In genomic region chr1:139049075-139049474, GRCm38 (mm10) we compare ENCODE assay signal across 26 mouse cellular contexts.
DNase-seq lines count a peak whose midpoint lies in the region; ATAC-seq and TF ChIP-seq lines count a peak whose summit lies in the region.
"Had no signal": no experiment of that assay in that cellular context is flagged by ENCODE, and none has a peak within 500 bp of the region (broad histone marks: within the 10 kb centered on the region; RNA-seq: fewer than 3 reads in every experiment).

No protein-coding gene starts in this region.

- no peaks in the 10 kb centered on the region for H3K27me3 ChIP-seq in lung, embryonic 14.5 days (ENCODE audit: insufficient read depth, low read length)
- no peaks in the 10 kb centered on the region for H3K27me3 ChIP-seq in limb, embryonic 11.5 days (ENCODE audit: control insufficient read depth, insufficient read depth, low read length)
- H3K27me3 ChIP-seq: embryonic facial prominence, embryonic 12.5 days; embryonic facial prominence, embryonic 15.5 days; forebrain, embryonic 15.5 days; heart, embryonic 12.5 days; heart, embryonic 15.5 days; hindbrain, embryonic 13.5 days had no signal

- no peaks in the 10 kb centered on the region for H3K36me3 ChIP-seq in lung, embryonic 14.5 days (ENCODE audit: insufficient read depth)
- H3K36me3 ChIP-seq in limb, embryonic 11.5 days (ENCODE audit: control insufficient read depth, insufficient read depth, low read length) = no peaks in the 10 kb centered on the region
- H3K36me3 ChIP-seq: embryonic facial prominence, embryonic 12.5 days; embryonic facial prominence, embryonic 15.5 days; forebrain, embryonic 15.5 days; heart, embryonic 15.5 days; hindbrain, embryonic 10.5 days; hindbrain, embryonic 13.5 days had no signal

- WGBS in lung, embryonic 14.5 days = 23% methylated on average over 6 of the region's 6 CpGs
- 14% methylated on average over 6 of the region's 6 CpGs for WGBS in limb, embryonic 11.5 days

- no peak overlapping the region for H3K9ac ChIP-seq in lung, embryonic 14.5 days
- H3K9ac ChIP-seq in limb, embryonic 11.5 days (ENCODE audit: low read length) = no peak overlapping the region
- H3K9ac ChIP-seq: embryonic facial prominence, embryonic 12.5 days; embryonic facial prominence, embryonic 15.5 days; heart, embryonic 12.5 days; heart, embryonic 15.5 days; hindbrain, embryonic 13.5 days had no signal

- no peak overlapping the region for H3K4me2 ChIP-seq in lung, embryonic 14.5 days
- no peak overlapping the region for H3K4me2 ChIP-seq in limb, embryonic 11.5 days (ENCODE audit: low read depth, severe bottlenecking)
- H3K4me2 ChIP-seq: embryonic facial prominence, embryonic 12.5 days; embryonic facial prominence, embryonic 15.5 days; forebrain, embryonic 15.5 days; heart, embryonic 12.5 days; heart, embryonic 15.5 days; hindbrain, embryonic 13.5 days had no signal

- TF ChIP-seq CTCF in lung, embryonic 14.5 days (IDR thresholded peaks at IDR 0.05; ENCODE audit: low read depth) = no peak

- H3K27ac ChIP-seq in lung, embryonic 14.5 days (ENCODE audit: low read depth) = no peak overlapping the region
- H3K27ac ChIP-seq in limb, embryonic 11.5 days (replicated peaks; ENCODE audit: low read depth, low read length) = no peak overlapping the region
- H3K27ac ChIP-seq: embryonic facial prominence, embryonic 12.5 days; embryonic facial prominence, embryonic 15.5 days; heart, embryonic 15.5 days; hindbrain, embryonic 10.5 days had no signal

- H3K4me3 ChIP-seq in lung, embryonic 14.5 days (ENCODE audit: low read depth, low read length) = no peak overlapping the region
- no peak overlapping the region for H3K4me3 ChIP-seq in limb, embryonic 11.5 days (ENCODE audit: low read depth, low read length)
- H3K4me3 ChIP-seq: embryonic facial prominence, embryonic 12.5 days; embryonic facial prominence, embryonic 15.5 days; forebrain, embryonic 15.5 days; heart, embryonic 12.5 days; heart, embryonic 15.5 days; hindbrain, embryonic 10.5 days; hindbrain, embryonic 13.5 days had no signal

- DNase-seq in lung, embryonic 14.5 days = peak; percentile 73
- DNase-seq in lung, adult 18-20 months = no peak
- peak; percentile 19 for DNase-seq in embryo, embryonic 9.5 days (ENCODE audit: extremely low spot score)
- DNase-seq in forelimb bud, embryonic 11.5 days (ENCODE audit: low read depth, low spot score) = peak; percentile 32
- DNase-seq in limb, embryonic 11.5 days (ENCODE audit: low spot score) = peak; percentile 22
- DNase-seq in layer of hippocampus, adult 9-11 months = no peak
- no peak for DNase-seq in thymus, postnatal 4 days
- DNase-seq: adrenal gland, adult 2 months; adrenal gland, postnatal 14 days; cerebellum, adult 11 months; cerebellum, adult 2 months; cerebellum, adult 9-11 months; cerebellum, postnatal 25 days; gastrocnemius, postnatal 25 days; heart, adult 18-20 months; heart, postnatal 10 days; heart, postnatal 36 days had no signal

- no peaks in the 10 kb centered on the region for H3K9me3 ChIP-seq in lung, embryonic 14.5 days (ENCODE audit: low read depth, low read length)
- no peaks in the 10 kb centered on the region for H3K9me3 ChIP-seq in limb, embryonic 11.5 days (ENCODE audit: control insufficient read depth, low read length)
- H3K9me3 ChIP-seq: embryonic facial prominence, embryonic 12.5 days; embryonic facial prominence, embryonic 15.5 days; forebrain, embryonic 15.5 days; heart, embryonic 12.5 days; heart, embryonic 15.5 days; hindbrain, embryonic 10.5 days; hindbrain, embryonic 13.5 days had no signal

- peak; percentile 53; the same call in 1 of the 2 replicates for ATAC-seq in lung, embryonic 14.5 days (ENCODE audit: insufficient read depth)
- no peak for ATAC-seq in limb, embryonic 11.5 days (ENCODE audit: insufficient number of reproducible peaks, low FRiP score, low TSS enrichment, low read depth)
- no peak for ATAC-seq in inflammation-experienced regulatory T-cells, adult 6 months
- ATAC-seq: intestine, postnatal 0 days had no signal

- no peaks in the 10 kb centered on the region; the same call in 1 of the 2 replicates for H3K4me1 ChIP-seq in lung, embryonic 14.5 days (ENCODE audit: insufficient read depth)
- no peaks in the 10 kb centered on the region for H3K4me1 ChIP-seq in limb, embryonic 11.5 days (ENCODE audit: control insufficient read depth, insufficient read depth, low read length)
- H3K4me1 ChIP-seq: embryonic facial prominence, embryonic 12.5 days; embryonic facial prominence, embryonic 15.5 days; heart, embryonic 15.5 days; hindbrain, embryonic 10.5 days had no signal

Comparison
In these comparisons a context has a peak if more than half of its experiments do, and no peak if none do; other contexts are left out.
1. DNase-seq: peak in lung, embryonic 14.5 days (single experiment), embryo, embryonic 9.5 days (single experiment), forelimb bud, embryonic 11.5 days (single experiment) and limb, embryonic 11.5 days (single experiment); none in lung, adult 18-20 months (0 of 2), layer of hippocampus, adult 9-11 months (single experiment) and thymus, postnatal 4 days (single experiment).